Mouse (Mus musculus) MEL (cell line): Measurements from ENCODE around the gene Grap. TPM values are rescaled to one million over a fixed set of nuclear protein-coding genes. Genes with fewer than 3 reads are reported as not detected.

Experiments used
- DNase-seq: peaks from one replicate; pipeline ENCODE4 v3.0.0; 2011; ENCODE audit warnings: low read depth, low spot score
- H3K27ac ChIP-seq: 2 replicates; pipeline ENCODE4 v1.5.1; 2012; ENCODE audit warnings: low read depth, mild to moderate bottlenecking, control low read depth, low read length, moderate library complexity; ENCODE audit not compliant: control insufficient read depth
- H3K27me3 ChIP-seq, 2 experiments: fragments of 150-350 bp in 1 of 2; sonication (generic) in 1 of 2; 2 replicates each; pipeline ENCODE4 v1.6.1; 2012; ENCODE audit warnings: low read length in 2 of 2, mild to moderate bottlenecking in 2 of 2, improper control_type of control experiment in 1 of 2, moderate library complexity in 1 of 2; ENCODE audit not compliant: insufficient read depth in 2 of 2, control insufficient read depth in 1 of 2
- H3K36me3 ChIP-seq, 2 experiments: 2 replicates each; pipeline ENCODE4 v1.6.1; 2012 to 2014; ENCODE audit warnings: low read length in 2 of 2, improper control_type of control experiment in 1 of 2, inconsistent platforms in 1 of 2, mild to moderate bottlenecking in 1 of 2; ENCODE audit not compliant: insufficient read depth in 2 of 2, control insufficient read depth in 1 of 2
- H3K4me1 ChIP-seq, 2 experiments: fragments of 150-350 bp in 1 of 2; sonication (generic) in 1 of 2; 2 replicates each; pipeline ENCODE4 v1.6.1; 2012; ENCODE audit warnings: low read length in 2 of 2, improper control_type of control experiment in 1 of 2, mild to moderate bottlenecking in 1 of 2; ENCODE audit not compliant: insufficient read depth in 2 of 2, control insufficient read depth in 1 of 2
- H3K4me3 ChIP-seq, 2 experiments: fragments of 150-350 bp in 1 of 2; sonication (generic) in 1 of 2; 2 replicates each; pipeline ENCODE4 v1.5.1; 2012; ENCODE audit warnings: low read depth in 2 of 2, low read length in 2 of 2, mild to moderate bottlenecking in 2 of 2, moderate library complexity in 2 of 2, control low read depth in 1 of 2, improper control_type of control experiment in 1 of 2; ENCODE audit not compliant: control insufficient read depth in 1 of 2, insufficient read depth in 1 of 2
- H3K79me2 ChIP-seq: 2 replicates; pipeline ENCODE4 v1.6.1; 2012; ENCODE audit warnings: mild to moderate bottlenecking, low read length, moderate library complexity; ENCODE audit not compliant: control insufficient read depth, poor library complexity, insufficient read depth
- H3K9ac ChIP-seq: 2 replicates; pipeline ENCODE4 v1.6.1; 2012; ENCODE audit warnings: low read depth, mild to moderate bottlenecking, control low read depth, low read length, moderate library complexity; ENCODE audit not compliant: control insufficient read depth, poor library complexity, severe bottlenecking
- H3K9me3 ChIP-seq: fragments of 150-350 bp; sonication (generic); replicated peaks from 2 replicates; pipeline ENCODE4 v1.6.1; 2012; ENCODE audit warnings: mild to moderate bottlenecking, low read length, improper control_type of control experiment, moderate library complexity; ENCODE audit not compliant: insufficient read depth
- CHD1 ChIP-seq: IDR thresholded peaks from 2 replicates; pipeline ENCODE4 v1.6.1; 2012; ENCODE audit warnings: low read depth, mild to moderate bottlenecking, inconsistent platforms, low read length, improper control_type of control experiment
- ELF1 ChIP-seq: IDR thresholded peaks from 2 replicates; pipeline ENCODE4 v1.6.1; 2014; ENCODE audit warnings: low read depth, mild to moderate bottlenecking, inconsistent platforms, low read length, improper control_type of control experiment, moderate library complexity
- EP300 ChIP-seq, 2 experiments: IDR thresholded peaks; 2 replicates each; pipeline ENCODE4 v1.6.1; 2011; ENCODE audit warnings: improper control_type of control experiment in 2 of 2, low read length in 2 of 2, low read depth in 1 of 2, mild to moderate bottlenecking in 1 of 2
- GATA1 ChIP-seq: IDR thresholded peaks from 2 replicates; pipeline ENCODE4 v1.6.1; 2011; ENCODE audit warnings: low read depth, low read length, improper control_type of control experiment
- JUND ChIP-seq: IDR thresholded peaks from 2 replicates; pipeline ENCODE4 v1.6.1; 2011; ENCODE audit warnings: low read depth, mild to moderate bottlenecking, improper control_type of control experiment, low read length
- MEF2A ChIP-seq: IDR thresholded peaks from 2 replicates; pipeline ENCODE4 v1.6.1; 2014; ENCODE audit warnings: low read depth, mild to moderate bottlenecking, inconsistent platforms, low read length, improper control_type of control experiment; ENCODE audit not compliant: poor library complexity, insufficient replicate concordance, severe bottlenecking; ENCODE audit errors: extremely low read depth
- MXI1 ChIP-seq: IDR thresholded peaks from 2 replicates; pipeline ENCODE4 v1.6.1; 2011; ENCODE audit warnings: mild to moderate bottlenecking, low read depth, low read length, improper control_type of control experiment
- MYB ChIP-seq: IDR thresholded peaks from 2 replicates; pipeline ENCODE4 v1.6.1; 2011; ENCODE audit warnings: mild to moderate bottlenecking, low read depth, low read length, improper control_type of control experiment
- NRF1 ChIP-seq: IDR thresholded peaks from 2 replicates; pipeline ENCODE4 v1.6.1; 2014; ENCODE audit warnings: low read depth, mild to moderate bottlenecking, inconsistent platforms, low read length, improper control_type of control experiment, moderate library complexity; ENCODE audit not compliant: poor library complexity, insufficient read depth, severe bottlenecking
- POLR2A ChIP-seq, 2 experiments: IDR thresholded peaks; 2 replicates each; pipeline ENCODE4 v1.6.1; 2011 to 2012; ENCODE audit warnings: low read length in 2 of 2, mild to moderate bottlenecking in 2 of 2, control low read depth in 1 of 2, improper control_type of control experiment in 1 of 2, low read depth in 1 of 2, moderate library complexity in 1 of 2; ENCODE audit not compliant: control insufficient read depth in 1 of 2, insufficient read depth in 1 of 2, poor library complexity in 1 of 2
- POLR2AphosphoS2 ChIP-seq: IDR thresholded peaks from 2 replicates; pipeline ENCODE4 v1.6.1; 2011; ENCODE audit warnings: low read length, improper control_type of control experiment
- POLR2AphosphoS5 ChIP-seq: IDR thresholded peaks from 2 replicates; pipeline ENCODE4 v1.6.1; 2012; ENCODE audit warnings: low read depth, borderline replicate concordance, mild to moderate bottlenecking, inconsistent platforms, low read length, moderate library complexity, mixed read lengths
- RAD21 ChIP-seq: IDR thresholded peaks from 2 replicates; pipeline ENCODE4 v1.6.1; 2011; ENCODE audit warnings: mild to moderate bottlenecking, low read depth, low read length, improper control_type of control experiment
- RCOR1 ChIP-seq: IDR thresholded peaks from 2 replicates; pipeline ENCODE4 v1.6.1; 2012; ENCODE audit warnings: low read depth, mild to moderate bottlenecking, inconsistent platforms, low read length, improper control_type of control experiment
- SIN3A ChIP-seq: IDR thresholded peaks from 2 replicates; pipeline ENCODE4 v1.6.1; 2012; ENCODE audit warnings: low read length, improper control_type of control experiment, inconsistent platforms
- SMC3 ChIP-seq: IDR thresholded peaks from 2 replicates; pipeline ENCODE4 v1.6.1; 2011; ENCODE audit warnings: low read depth, low read length, improper control_type of control experiment
- TAL1 ChIP-seq: IDR thresholded peaks from 2 replicates; pipeline ENCODE4 v1.6.1; 2012; ENCODE audit warnings: mild to moderate bottlenecking, inconsistent platforms, low read length, moderate library complexity, mixed read lengths
- TCF12 ChIP-seq: IDR thresholded peaks from 2 replicates; pipeline ENCODE4 v1.6.1; 2014; ENCODE audit warnings: low read depth, mild to moderate bottlenecking, inconsistent platforms, low read length, improper control_type of control experiment, moderate library complexity
- UBTF ChIP-seq: IDR thresholded peaks from 2 replicates; pipeline ENCODE4 v1.6.1; 2012; ENCODE audit warnings: low read depth, mild to moderate bottlenecking, inconsistent platforms, low read length, improper control_type of control experiment, moderate library complexity, borderline replicate concordance; ENCODE audit not compliant: insufficient read depth
- USF2 ChIP-seq, 2 experiments: IDR thresholded peaks; 2 replicates each; pipeline ENCODE4 v1.6.1; 2011 to 2012; ENCODE audit warnings: improper control_type of control experiment in 2 of 2, low read length in 2 of 2, borderline replicate concordance in 1 of 2, inconsistent platforms in 1 of 2, low read depth in 1 of 2, mild to moderate bottlenecking in 1 of 2; ENCODE audit not compliant: insufficient read depth in 1 of 2
- ZC3H11A ChIP-seq: IDR thresholded peaks from 2 replicates; pipeline ENCODE4 v1.6.1; 2012; ENCODE audit warnings: low read depth, mild to moderate bottlenecking, inconsistent platforms, low read length, improper control_type of control experiment
- ZMIZ1 ChIP-seq: IDR thresholded peaks from 2 replicates; pipeline ENCODE4 v1.6.1; 2012; ENCODE audit warnings: low read depth, mild to moderate bottlenecking, inconsistent platforms, low read length, improper control_type of control experiment, moderate library complexity
- polyA plus RNA-seq, 2 experiments: library from polyadenylated mRNA; stranded (reverse) in 1 of 2; unstranded in 1 of 2; fragments of >175 nt in 1 of 2; fragments of >200 nt in 1 of 2; gene quantifications; 2 replicates each; pipeline versions ENCODE4 v1.2.1 to v1.2.4; 2012; ENCODE audit warnings: low replicate concordance in 2 of 2, low read depth in 1 of 2; ENCODE audit not compliant: insufficient read length in 2 of 2, insufficient read depth in 1 of 2, missing spikeins in 1 of 2
- total RNA-seq: library from RNA; depleted of rRNA; stranded (reverse); fragments of 300-350 nt; gene quantifications from 2 replicates; pipeline ENCODE4 v1.2.3, GENCODE M21; 2012

The Grap gene
- total and polyA plus RNA-seq, 3 experiments = 1.8 to 2.3 TPM; not detected in 1

DNA sequence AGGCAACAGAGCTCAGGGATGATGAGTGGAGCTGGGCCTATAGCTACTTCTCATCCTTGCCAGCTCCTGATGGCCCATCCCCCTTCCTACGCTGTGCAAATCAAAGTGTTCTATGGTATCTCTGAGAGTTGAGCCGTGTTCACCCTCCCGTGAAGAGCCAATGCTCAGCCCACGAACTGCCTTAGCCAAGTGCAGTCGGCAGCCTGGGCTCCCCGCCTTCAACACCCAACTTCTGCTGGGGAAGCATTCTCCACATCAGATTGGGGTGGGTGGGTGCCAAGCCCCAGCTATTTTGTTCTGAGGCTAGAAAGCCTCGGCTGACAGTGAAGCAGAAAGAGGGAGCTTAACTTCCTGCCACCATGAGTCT is 4.3 kb upstream of the Grap start (continued):
- TF ChIP-seq NRF1 = no peak

DNA sequence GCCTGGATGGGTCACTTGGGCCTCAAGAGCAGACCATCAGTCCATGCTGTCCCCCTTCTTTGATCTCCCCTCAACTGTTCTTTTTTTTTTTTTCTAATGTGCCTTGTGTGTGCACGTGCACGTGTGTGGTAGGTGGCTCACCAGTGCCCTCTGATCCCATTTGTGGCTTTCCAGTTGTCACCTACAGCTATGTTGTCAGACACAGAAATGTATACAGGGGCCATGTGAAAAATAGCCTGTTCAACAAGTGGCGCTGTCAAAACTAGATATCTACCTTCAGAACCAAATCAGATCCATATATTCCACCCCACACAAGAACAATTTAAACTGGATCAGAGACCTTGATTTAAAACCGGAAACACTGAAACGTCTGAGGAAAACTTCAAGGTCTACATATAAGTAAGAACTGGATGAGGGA is 3.9 kb upstream of the Grap start:
- Histone ChIP-seq H3K79me2 (no peaks in the 10 kb centered on the region), H3K4me1 (peaks cover 6 to 34% of the 10 kb centered on the region in 2 experiments), H3K27me3 (no peaks in the 10 kb centered on the region; a peak in 1 of 4 replicates), H3K36me3 (peaks cover 0 to 11% of the 10 kb centered on the region in 2 experiments; a peak in 2 of 4 replicates), H3K9ac (no peak overlapping the region), H3K9me3 (no peaks in the 10 kb centered on the region), H3K27ac (no peak overlapping the region), H3K4me3 (no peak overlapping the region)
- no peak for TF ChIP-seq JUND
- no peak for TF ChIP-seq EP300 (IDR thresholded peaks at IDR 0.05; ENCODE audit: low read depth in 1 of 2, low read length in 2 of 2)
- TF ChIP-seq SIN3A = no peak
- no peak for TF ChIP-seq MXI1
- no peak for TF ChIP-seq MEF2A
- TF ChIP-seq TCF12 = no peak
- no peak for TF ChIP-seq CHD1
- TF ChIP-seq ZC3H11A = no peak
- TF ChIP-seq GATA1 = no peak
- TF ChIP-seq USF2 (IDR thresholded peaks at IDR 0.05; ENCODE audit: borderline replicate concordance in 1 of 2, insufficient read depth in 1 of 2, low read depth in 1 of 2, low read length in 2 of 2) = no peak
- no peak for TF ChIP-seq MYB
- no peak for TF ChIP-seq SMC3
- TF ChIP-seq TAL1 = no peak
- DNase-seq = no peak

DNA sequence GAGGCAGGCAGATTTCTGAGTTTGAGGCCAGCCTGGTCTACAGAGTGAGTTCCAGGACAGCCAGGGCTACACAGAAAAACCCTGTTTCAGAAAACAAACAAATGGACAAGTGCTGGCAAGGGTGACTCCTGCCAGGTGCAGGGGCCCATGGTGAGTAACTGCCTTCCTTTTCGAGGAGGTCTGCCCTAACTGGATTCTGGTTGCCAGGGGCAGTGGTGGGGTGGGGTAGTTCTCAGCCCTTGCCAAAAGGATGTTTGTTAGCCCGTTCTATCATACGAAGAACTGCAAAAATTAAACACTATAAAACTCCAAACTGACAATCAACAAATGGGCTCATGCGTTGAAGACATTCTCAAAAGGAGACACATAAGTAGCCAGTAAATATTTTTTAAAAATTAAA is 3.4 kb upstream of the Grap start:
- H3K4me3 ChIP-seq = no peak overlapping the region
- no peak overlapping the region for H3K27ac ChIP-seq
- H3K9me3 ChIP-seq = no peaks in the 10 kb centered on the region
- no peaks in the 10 kb centered on the region for H3K79me2 ChIP-seq
- no peak overlapping the region for H3K9ac ChIP-seq
- peaks cover 0 to 8% of the 10 kb centered on the region in 2 experiments; a peak in 2 of 4 replicates for H3K36me3 ChIP-seq
- peaks cover 3 to 30% of the 10 kb centered on the region in 2 experiments; a peak in 3 of 4 replicates for H3K4me1 ChIP-seq
- H3K27me3 ChIP-seq = no peaks in the 10 kb centered on the region; a peak in 1 of 4 replicates
- TF ChIP-seq MXI1 (no peak), EP300 (IDR thresholded peaks at IDR 0.05; ENCODE audit: low read depth in 1 of 2, low read length in 2 of 2) (no peak), RCOR1 (no peak), POLR2AphosphoS5 (no peak), ZMIZ1 (no peak), MYB (no peak), USF2 (IDR thresholded peaks at IDR 0.05; ENCODE audit: borderline replicate concordance in 1 of 2, insufficient read depth in 1 of 2, low read depth in 1 of 2, low read length in 2 of 2) (no peak), UBTF (no peak), POLR2A (IDR thresholded peaks at IDR 0.05; ENCODE audit: control insufficient read depth in 1 of 2, insufficient read depth in 1 of 2, low read depth in 1 of 2, low read length in 2 of 2, poor library complexity in 1 of 2) (no peak), MEF2A (no peak), ELF1 (no peak), POLR2AphosphoS2 (no peak), RAD21 (no peak)
- DNase-seq = no peak
